Mouse (Mus musculus) hindbrain, embryonic 12.5 days (tissue): ENCODE results near the gene Rab29. TPM values are rescaled to one million over a fixed set of nuclear protein-coding genes. Genes with fewer than 3 reads are reported as not detected.
"Not testable (repeated sequence)": the region's sequence is repeated elsewhere in the genome, so short reads cannot be mapped to it uniquely, and the experiment has no call there.

Experiments used
- ATAC-seq: fragments of 200-750 bp; cut with Nextera tagmentation; 2 replicates; pipeline ENCODE4 v1.8.0; 2017; ENCODE audit warnings: moderate TSS enrichment; ENCODE audit not compliant: low FRiP score
- H3K27ac ChIP-seq: fragments of 300-500 bp; sonication (generic); 2 replicates; pipeline ENCODE4 v1.5.1; 2016; ENCODE audit warnings: mild to moderate bottlenecking
- H3K27me3 ChIP-seq: fragments of 300-500 bp; sonication (generic); 2 replicates; pipeline ENCODE4 v1.6.1; 2016; ENCODE audit warnings: mild to moderate bottlenecking
- H3K36me3 ChIP-seq: fragments of 300-500 bp; sonication (generic); 2 replicates; pipeline ENCODE4 v1.6.1; 2016; ENCODE audit warnings: mild to moderate bottlenecking
- H3K4me1 ChIP-seq: fragments of 300-500 bp; sonication (generic); 2 replicates; pipeline ENCODE4 v1.6.1; 2016
- H3K4me2 ChIP-seq: fragments of 300-500 bp; sonication (generic); replicated peaks from 2 replicates; pipeline ENCODE4 v1.6.1; 2016; ENCODE audit warnings: mild to moderate bottlenecking
- H3K4me3 ChIP-seq: fragments of 300-500 bp; sonication (generic); 2 replicates; pipeline ENCODE4 v1.5.1; 2016; ENCODE audit warnings: mild to moderate bottlenecking
- H3K9ac ChIP-seq: fragments of 300-500 bp; sonication (generic); 2 replicates; pipeline ENCODE4 v1.6.1; 2016; ENCODE audit warnings: mild to moderate bottlenecking, moderate library complexity
- H3K9me3 ChIP-seq: fragments of 300-500 bp; sonication (generic); replicated peaks from 2 replicates; pipeline ENCODE4 v1.6.1; 2016; ENCODE audit warnings: mild to moderate bottlenecking
- WGBS: fragments of 180-500 bp; shearing (Covaris S2); methylation state at CpG from one replicate; pipeline ENCODE4 v1.1.7; 2016; 5-methylcytosine and 5-hydroxymethylcytosine counted together
- polyA plus RNA-seq: library from polyadenylated mRNA; unstranded; fragments of >200 nt; fragmentation: Nextera tagmentation; extraction: Ambion mirVana; gene quantifications from 2 replicates; pipeline ENCODE4 v1.2.1, GENCODE M21; 2016

Gene Rab29
- 11.0 and 14.1 TPM in 2 replicates for polyA plus RNA-seq

DNA sequence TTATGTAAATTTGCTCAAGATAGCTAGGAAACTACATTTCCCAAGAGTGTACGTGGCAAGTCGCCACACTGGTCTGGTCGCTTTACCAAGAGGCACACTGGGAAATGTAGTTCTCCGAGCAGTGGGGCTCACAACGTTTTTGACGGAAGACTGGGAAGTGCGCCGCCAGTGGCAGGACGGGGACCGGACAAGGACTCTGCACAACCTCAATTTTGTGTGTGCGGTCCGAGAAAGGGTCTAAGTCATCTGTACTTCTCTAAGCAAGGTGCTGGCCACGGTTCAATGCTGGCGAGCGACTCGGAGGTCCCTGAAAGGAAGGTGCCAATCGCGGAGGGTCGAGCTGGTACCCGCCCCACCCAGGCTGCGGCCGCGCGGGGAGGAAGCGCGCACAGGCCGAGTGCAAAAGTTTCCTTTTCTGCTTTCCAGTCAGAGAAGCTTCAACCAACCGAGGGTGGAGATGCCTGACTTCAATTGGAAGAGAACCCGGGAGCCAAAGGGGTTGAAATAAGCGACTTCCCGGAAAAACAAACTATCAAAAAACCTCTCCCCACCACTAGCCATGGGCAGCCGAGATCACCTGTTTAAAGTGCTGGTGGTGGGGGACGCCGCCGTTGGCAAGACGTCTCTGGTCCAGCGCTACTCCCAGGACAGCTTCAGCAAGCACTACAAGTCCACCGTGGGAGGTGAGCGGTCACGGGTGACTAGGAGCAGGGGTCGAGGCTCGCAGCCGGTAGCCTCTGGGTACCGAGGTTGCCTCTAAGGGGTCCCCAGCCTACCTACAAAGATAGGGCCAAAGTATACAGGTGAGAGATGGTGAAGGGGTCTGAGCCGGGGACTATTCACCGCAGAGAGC, at the start of gene Rab29:
Gene Rab29, plus strand, starts transcription at position 132 of the 853 bp plus-strand sequence.
- Histone ChIP-seq H3K4me1 (0 out of 2 replicates have a peak, but pooled peaks cover 6% of the 10 kb centered on the region), H3K4me2 (peak within 1 kb of the TSS; percentile 69), H3K36me3 (no peaks in the 10 kb centered on the region), H3K9ac (peak within 1 kb of the TSS; percentile 49), H3K27ac (no peak within 1 kb of the TSS), H3K27me3 (peaks cover 8% of the 10 kb centered on the region), H3K9me3 (no peaks in the 10 kb centered on the region), H3K4me3 (peak within 1 kb of the TSS; percentile 53)
- WGBS: under 1% methylated on average over 46 of the region's 46 CpGs
- ATAC-seq: peak; percentile 96

DNA sequence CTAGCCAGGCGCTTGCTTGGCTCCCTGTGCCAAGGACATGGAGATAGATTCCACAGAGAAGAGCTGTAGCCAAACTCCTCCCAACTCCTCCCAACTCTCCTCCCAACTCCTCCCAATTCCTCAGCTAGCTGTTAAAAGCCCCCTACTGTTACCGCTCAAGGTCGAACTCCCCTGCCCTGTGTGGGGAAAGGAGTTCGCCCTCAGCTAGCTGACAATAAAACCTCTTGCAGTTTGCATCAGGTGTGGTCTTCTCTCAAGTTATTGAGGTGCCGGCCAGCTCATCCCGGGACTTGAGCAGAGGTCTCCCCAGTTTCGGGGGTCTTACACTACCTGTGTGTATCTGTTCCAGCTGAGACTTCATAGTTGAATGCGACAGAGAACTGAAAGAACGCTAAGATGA, 46.7 kb upstream of the Rab29 start:
- H3K27ac ChIP-seq, ATAC-seq, H3K4me2 ChIP-seq, H3K4me1 ChIP-seq, H3K9me3 ChIP-seq, H3K4me3 ChIP-seq, H3K27me3 ChIP-seq, H3K36me3 ChIP-seq, H3K9ac ChIP-seq: not testable (repeated sequence)
- WGBS: 76% methylated on average over 9 of the region's 9 CpGs

DNA sequence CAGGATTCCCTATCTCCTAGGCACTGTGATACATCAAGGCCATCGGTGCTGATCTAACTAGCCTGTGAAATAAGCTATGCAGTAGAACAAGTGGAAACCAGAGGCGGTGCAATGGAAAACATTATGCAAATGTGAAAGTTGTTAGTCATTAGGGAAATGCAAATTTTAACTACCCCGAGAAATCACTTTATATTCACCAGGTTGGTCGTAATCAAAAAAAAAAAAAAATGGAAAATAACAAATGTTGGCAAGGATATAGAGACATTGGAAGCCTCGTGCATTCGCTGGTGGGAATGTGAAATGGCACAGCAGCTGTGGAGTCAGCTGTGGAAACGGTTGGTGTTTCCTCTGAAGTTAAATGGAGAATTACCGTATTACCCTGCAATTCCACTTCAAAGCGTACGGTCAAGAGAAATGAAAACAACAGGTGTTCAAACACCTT, 46.1 kb upstream of the Rab29 start:
- H3K4me1 ChIP-seq: no peaks in the 10 kb centered on the region
- no peak overlapping the region for H3K9ac ChIP-seq
- no peak overlapping the region for H3K4me3 ChIP-seq
- no peak for ATAC-seq
- 0 out of 2 replicates have a peak, but pooled peaks cover 3% of the 10 kb centered on the region for H3K9me3 ChIP-seq
- H3K27me3 ChIP-seq: no peaks in the 10 kb centered on the region
- WGBS: 80% methylated on average over 10 of the region's 10 CpGs
- H3K4me2 ChIP-seq: no peak overlapping the region
- H3K27ac ChIP-seq: no peak overlapping the region
- H3K36me3 ChIP-seq: no peaks in the 10 kb centered on the region

GRCm38 (mm10) chr1:131822292-131822691, 44.7 kb upstream of the Rab29 start:
- 80% methylated on average over 8 of the region's 8 CpGs for WGBS
- Histone ChIP-seq H3K9me3 (0 out of 2 replicates have a peak, but pooled peaks cover 3% of the 10 kb centered on the region), H3K27me3 (no peaks in the 10 kb centered on the region), H3K9ac (no peak overlapping the region), H3K36me3 (no peaks in the 10 kb centered on the region), H3K4me3 (no peak overlapping the region), H3K27ac (no peak overlapping the region), H3K4me2 (no peak overlapping the region), H3K4me1 (peaks cover 4% of the 10 kb centered on the region)
- no peak for ATAC-seq

- Histone ChIP-seq H3K4me1 (peaks cover 4% of the 10 kb centered on the region), H3K9ac (no peak overlapping the region), H3K9me3 (0 out of 2 replicates have a peak, but pooled peaks cover 3% of the 10 kb centered on the region), H3K4me3 (no peak overlapping the region), H3K4me2 (no peak overlapping the region), H3K27me3 (no peaks in the 10 kb centered on the region), H3K36me3 (no peaks in the 10 kb centered on the region), H3K27ac (no peak overlapping the region)
- 88% methylated on average over 1 of the region's 1 CpGs for WGBS
- no peak for ATAC-seq
These were observed 44.0 kb upstream of the Rab29 start for GRCm38 (mm10) chr1:131822856-131823492.

DNA sequence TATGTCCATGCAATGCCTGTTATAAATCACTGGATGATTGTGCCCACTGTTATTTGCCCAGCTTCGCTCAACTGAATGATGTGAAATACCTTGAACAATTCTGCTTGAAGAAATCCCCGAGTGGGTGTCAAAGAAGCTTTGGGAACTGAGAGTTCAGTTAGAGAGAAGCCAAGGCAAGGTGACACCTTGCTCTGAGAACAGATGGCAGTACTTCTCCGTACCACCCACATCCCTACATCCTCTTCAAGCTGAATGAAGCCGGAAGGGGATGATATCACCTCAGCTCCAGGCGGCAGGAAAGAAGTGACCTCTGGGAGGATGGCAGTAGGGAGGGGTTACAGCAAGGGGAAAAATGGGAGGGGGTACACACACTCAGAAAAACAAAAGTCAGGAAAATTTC, 43.5 kb upstream of the Rab29 start:
- Histone ChIP-seq H3K9me3 (0 out of 2 replicates have a peak, but pooled peaks cover 3% of the 10 kb centered on the region), H3K36me3 (no peaks in the 10 kb centered on the region), H3K4me3 (no peak overlapping the region), H3K4me1 (peaks cover 6% of the 10 kb centered on the region), H3K27ac (no peak overlapping the region), H3K27me3 (no peaks in the 10 kb centered on the region), H3K9ac (no peak overlapping the region), H3K4me2 (no peak overlapping the region)
- 64% methylated on average over 5 of the region's 5 CpGs for WGBS
- ATAC-seq: no peak

DNA sequence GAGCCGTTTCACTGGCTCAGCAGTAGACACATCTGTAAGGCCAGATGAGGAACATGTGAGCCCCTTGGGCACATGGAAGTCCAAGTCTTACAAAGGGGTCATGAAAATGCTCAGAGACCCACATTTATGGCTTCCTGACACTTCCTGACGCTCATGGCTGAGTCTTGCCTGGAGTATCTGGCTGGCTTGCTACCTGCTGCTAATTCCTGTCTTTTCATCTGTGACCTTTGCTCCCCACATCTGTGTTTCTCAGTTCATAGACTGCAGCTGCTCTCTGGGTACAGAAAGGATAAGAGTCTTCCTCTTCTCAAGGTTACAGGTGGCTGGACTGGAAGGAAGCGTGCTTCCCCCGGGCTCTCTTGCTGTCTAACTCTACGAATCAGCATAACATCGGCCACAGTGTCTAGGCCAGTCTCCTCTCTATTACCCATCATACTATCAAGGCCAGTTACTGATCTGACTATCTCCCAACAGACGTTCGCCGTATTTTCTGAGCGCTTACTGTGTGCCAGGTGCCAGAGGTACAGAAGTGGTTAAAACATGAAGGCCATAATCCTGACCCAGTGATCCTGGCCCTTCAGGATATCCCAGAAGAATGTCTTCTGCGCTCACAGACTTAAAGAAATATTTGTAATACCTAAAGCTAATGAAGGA, 42.4 kb upstream of the Rab29 start:
- H3K4me2 ChIP-seq: no peak overlapping the region
- H3K9me3 ChIP-seq: no peaks in the 10 kb centered on the region
- H3K27ac ChIP-seq: no peak overlapping the region
- 86% methylated on average over 11 of the region's 11 CpGs for WGBS
- no peak for ATAC-seq
- no peak overlapping the region for H3K9ac ChIP-seq
- peaks cover 16% of the 10 kb centered on the region for H3K4me1 ChIP-seq
- H3K4me3 ChIP-seq: no peak overlapping the region
- H3K27me3 ChIP-seq: no peaks in the 10 kb centered on the region
- H3K36me3 ChIP-seq: no peaks in the 10 kb centered on the region

DNA sequence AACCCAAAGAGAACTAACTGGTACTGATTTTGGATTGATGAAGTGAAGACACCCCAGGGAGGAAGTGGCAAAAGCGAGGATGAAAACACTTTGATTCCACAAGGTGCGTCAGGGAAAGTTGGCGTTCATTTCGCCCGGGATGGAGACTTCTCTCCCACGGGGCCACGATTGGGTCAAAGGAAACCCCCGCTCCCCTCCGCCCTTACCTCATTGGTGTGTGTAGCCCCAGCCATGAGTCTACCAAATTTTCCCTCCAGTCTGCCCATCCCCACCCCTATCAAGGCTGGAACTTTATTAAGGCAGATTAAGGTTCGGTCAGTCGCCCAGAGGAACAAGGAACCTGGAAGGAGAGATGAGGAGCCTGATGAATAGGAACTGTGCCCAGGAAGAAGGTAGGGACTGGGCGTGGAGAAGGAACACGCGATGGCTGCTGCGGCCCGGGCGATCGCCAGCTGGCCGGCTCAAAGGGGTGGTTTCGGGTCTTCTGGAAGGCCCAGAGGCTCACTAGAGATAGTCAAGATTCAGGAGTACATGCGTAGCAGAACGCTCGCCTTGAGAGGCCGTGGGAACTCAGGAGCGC, 39.7 kb upstream of the Rab29 start, which contains the start of gene Slc41a1:
Gene Slc41a1, plus strand, starts transcription at position 287 of the 580 bp plus-strand sequence.
- H3K36me3 ChIP-seq: peaks cover 5% of the 10 kb centered on the region; the same call in 1 of the 2 replicates
- H3K9ac ChIP-seq: peak within 1 kb of the TSS; percentile 78
- whole genome bisulfite sequencing: 2% methylated on average over 25 of the region's 25 CpGs
- no peaks in the 10 kb centered on the region for H3K9me3 ChIP-seq
- H3K27me3 ChIP-seq: no peaks in the 10 kb centered on the region
- H3K4me2 ChIP-seq: peak within 1 kb of the TSS; percentile 70
- peak within 1 kb of the TSS; percentile 71 for H3K4me3 ChIP-seq
- peak; percentile 77 for ATAC-seq
- H3K27ac ChIP-seq: peak within 1 kb of the TSS; percentile 75
- peaks cover 33% of the 10 kb centered on the region for H3K4me1 ChIP-seq

DNA sequence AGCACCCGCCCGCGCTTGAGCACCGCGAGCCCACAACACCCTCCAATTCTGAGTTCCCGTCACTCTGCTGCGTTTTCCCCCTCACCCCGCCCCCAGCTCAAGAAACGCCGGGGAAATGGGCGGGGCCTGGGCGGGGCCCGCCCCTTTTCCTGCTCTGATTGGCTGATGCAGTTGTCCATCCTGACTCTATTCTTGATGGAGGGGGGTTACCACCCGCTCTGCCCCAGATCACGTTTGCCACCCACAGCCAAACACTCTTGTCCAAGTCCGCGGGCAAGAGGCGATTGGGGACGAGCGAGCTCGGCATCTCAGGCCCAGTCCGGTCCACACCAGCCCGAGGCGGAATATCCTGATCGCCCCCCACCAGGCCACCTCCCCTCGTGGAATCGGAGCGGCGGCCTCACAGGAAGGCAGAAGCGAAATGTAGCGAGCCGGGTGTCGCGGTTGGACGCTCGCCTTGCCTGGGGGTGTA, 39.2 kb upstream of the Rab29 start:
- under 1% methylated on average over 36 of the region's 36 CpGs for WGBS
- H3K4me1 ChIP-seq: peaks cover 33% of the 10 kb centered on the region

GRCm38 (mm10) chr1:131828297-131829126, 38.5 kb upstream of the Rab29 start:
- Histone ChIP-seq H3K9me3 (no peaks in the 10 kb centered on the region), H3K4me3 (peak overlapping the region; percentile 71), H3K9ac (peak overlapping the region; percentile 78), H3K4me1 (peaks cover 33% of the 10 kb centered on the region), H3K27ac (peak overlapping the region; percentile 75; the same call in 1 of the 2 replicates), H3K4me2 (peak overlapping the region; percentile 70), H3K36me3 (peaks cover 5% of the 10 kb centered on the region; the same call in 1 of the 2 replicates), H3K27me3 (no peaks in the 10 kb centered on the region)
- WGBS: 1% methylated on average over 22 of the region's 22 CpGs
- peak; percentile 75 for ATAC-seq

More for the DNA sequence above, 39.2 kb upstream of the Rab29 start:
- peak overlapping the region; percentile 70 for H3K4me2 ChIP-seq
- no peaks in the 10 kb centered on the region for H3K27me3 ChIP-seq
- peaks cover 5% of the 10 kb centered on the region; the same call in 1 of the 2 replicates for H3K36me3 ChIP-seq
- H3K9me3 ChIP-seq: no peaks in the 10 kb centered on the region
- H3K4me3 ChIP-seq: peak overlapping the region; percentile 71
- H3K9ac ChIP-seq: peak overlapping the region; percentile 78
- H3K27ac ChIP-seq: peak overlapping the region; percentile 75
- ATAC-seq: peak; percentile 97

DNA sequence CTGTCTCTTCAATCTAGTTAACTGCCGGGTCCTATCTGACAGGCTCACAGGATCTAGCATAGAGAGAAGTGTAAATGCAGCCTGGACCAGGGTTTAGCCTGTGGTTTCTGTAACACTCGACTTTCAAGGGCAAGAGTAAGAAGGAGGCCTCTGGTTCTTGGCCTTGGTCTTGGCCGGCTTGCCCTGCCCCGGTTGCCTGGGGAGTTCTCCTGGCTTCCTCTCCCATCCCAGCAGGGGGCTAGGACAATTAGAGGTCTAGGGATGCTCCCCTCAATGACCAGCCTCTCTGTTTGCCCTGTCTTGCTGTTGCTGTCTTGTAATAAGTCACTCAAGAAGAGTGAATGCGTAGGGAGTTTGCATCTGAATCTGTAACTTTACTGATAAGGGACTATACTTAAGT, 37.7 kb upstream of the Rab29 start:
- Histone ChIP-seq H3K9ac (peak overlapping the region; percentile 15; the same call in 1 of the 2 replicates), H3K4me1 (peaks cover 33% of the 10 kb centered on the region), H3K27me3 (no peaks in the 10 kb centered on the region), H3K4me2 (peak overlapping the region; percentile 70), H3K36me3 (peaks cover 6% of the 10 kb centered on the region), H3K4me3 (peak overlapping the region; percentile 71; the same call in 1 of the 2 replicates), H3K9me3 (no peaks in the 10 kb centered on the region), H3K27ac (no peak overlapping the region)
- no peak for ATAC-seq
- 43% methylated on average over 5 of the region's 5 CpGs for WGBS
